Comparison of ENCODE assay signal across 9 mouse cellular contexts in genomic region chr8:3277266-3277665, GRCm38 (mm10). TPM values are rescaled to one million over a fixed set of nuclear protein-coding genes. Genes with fewer than 3 reads are reported as not detected.
A peak's percentile ranks its signal among the peaks of the same experiment; 100 is the strongest.
DNase-seq lines count a peak whose midpoint lies in the region; ATAC-seq lines count a peak whose summit lies in the region.
"Had no signal": no experiment of that assay in that cellular context is flagged by ENCODE, and none has a peak within 500 bp of the region (broad histone marks: within the 10 kb centered on the region; RNA-seq: fewer than 3 reads in every experiment).

No protein-coding gene starts in this region.

- H3K4me1 ChIP-seq in heart, embryonic 15.5 days (replicated peaks) = peaks cover 33% of the 10 kb centered on the region
- H3K4me1 ChIP-seq in heart, embryonic 10.5 days = peaks cover 24% of the 10 kb centered on the region
- peaks cover 25% of the 10 kb centered on the region for H3K4me1 ChIP-seq in forebrain, embryonic 12.5 days
- H3K4me1 ChIP-seq in hindbrain, embryonic 16.5 days (ENCODE audit: control insufficient read depth, insufficient read depth, low read depth, low read length) = peaks cover 22% of the 10 kb centered on the region
- H3K4me1 ChIP-seq in midbrain, embryonic 13.5 days (replicated peaks) = peaks cover 32% of the 10 kb centered on the region

- no peak overlapping the region for H3K27ac ChIP-seq in heart, embryonic 15.5 days
- no peak overlapping the region for H3K27ac ChIP-seq in heart, embryonic 10.5 days
- H3K27ac ChIP-seq in forebrain, embryonic 12.5 days = no peak overlapping the region
- H3K27ac ChIP-seq in hindbrain, embryonic 16.5 days (ENCODE audit: low read depth, low read length) = no peak overlapping the region
- no peak overlapping the region for H3K27ac ChIP-seq in midbrain, embryonic 13.5 days

- no peak overlapping the region for H3K9ac ChIP-seq in heart, embryonic 15.5 days
- no peak overlapping the region for H3K9ac ChIP-seq in forebrain, embryonic 12.5 days
- H3K9ac ChIP-seq in hindbrain, embryonic 16.5 days (ENCODE audit: low read depth, low read length) = no peak overlapping the region
- no peak overlapping the region for H3K9ac ChIP-seq in midbrain, embryonic 13.5 days (replicated peaks)

- no peaks in the 10 kb centered on the region for H3K9me3 ChIP-seq in heart, embryonic 15.5 days (replicated peaks)
- peaks cover 3% of the 10 kb centered on the region; the same call in 1 of the 2 replicates for H3K9me3 ChIP-seq in heart, embryonic 10.5 days
- H3K9me3 ChIP-seq in forebrain, embryonic 12.5 days = no peaks in the 10 kb centered on the region
- no peaks in the 10 kb centered on the region for H3K9me3 ChIP-seq in hindbrain, embryonic 16.5 days (ENCODE audit: control insufficient read depth, low read length)
- no peaks in the 10 kb centered on the region for H3K9me3 ChIP-seq in midbrain, embryonic 13.5 days

- peak overlapping the region; percentile 73 for H3K4me2 ChIP-seq in heart, embryonic 15.5 days
- H3K4me2 ChIP-seq in forebrain, embryonic 12.5 days = peak overlapping the region; percentile 77; the same call in 1 of the 2 replicates
- peak overlapping the region; percentile 87 for H3K4me2 ChIP-seq in hindbrain, embryonic 16.5 days (ENCODE audit: low read length)
- peak overlapping the region; percentile 89 for H3K4me2 ChIP-seq in midbrain, embryonic 13.5 days (replicated peaks)

- 0 out of 2 replicates have a peak, but pooled peaks cover 3% of the 10 kb centered on the region for H3K36me3 ChIP-seq in heart, embryonic 15.5 days
- peaks cover 8% of the 10 kb centered on the region; the same call in 1 of the 2 replicates for H3K36me3 ChIP-seq in heart, embryonic 10.5 days
- peaks cover 4% of the 10 kb centered on the region; the same call in 1 of the 2 replicates for H3K36me3 ChIP-seq in forebrain, embryonic 12.5 days (replicated peaks)
- no peaks in the 10 kb centered on the region for H3K36me3 ChIP-seq in hindbrain, embryonic 16.5 days (ENCODE audit: control insufficient read depth, insufficient read depth, low read length)
- H3K36me3 ChIP-seq in midbrain, embryonic 13.5 days = peaks cover 4% of the 10 kb centered on the region

- DNase-seq in heart, embryonic 10.5 days (ENCODE audit: low spot score) = no peak
- no peak for DNase-seq in spleen, postnatal 36 days (ENCODE audit: low spot score in 2 of 2)
- no peak for DNase-seq in kidney, postnatal 14 days
- DNase-seq in layer of hippocampus, postnatal 10 days (ENCODE audit: low spot score in 2 of 2) = no peak
- DNase-seq: cerebellum, postnatal 25 days had no signal

- 88% methylated on average over 9 of the region's 9 CpGs for WGBS in heart, embryonic 15.5 days
- 91% methylated on average over 9 of the region's 9 CpGs for WGBS in heart, embryonic 10.5 days
- 97% methylated on average over 9 of the region's 9 CpGs for WGBS in forebrain, embryonic 12.5 days
- WGBS in hindbrain, embryonic 16.5 days = 98% methylated on average over 9 of the region's 9 CpGs
- 97% methylated on average over 9 of the region's 9 CpGs for WGBS in midbrain, embryonic 13.5 days

- ATAC-seq in heart, embryonic 15.5 days (replicated peaks; ENCODE audit: insufficient number of reproducible peaks, insufficient read depth, low FRiP score, low read depth) = no peak
- no peak for ATAC-seq in forebrain, embryonic 12.5 days (ENCODE audit: low FRiP score)
- no peak for ATAC-seq in hindbrain, embryonic 16.5 days
- ATAC-seq in midbrain, embryonic 13.5 days = no peak

- H3K4me3 ChIP-seq in heart, embryonic 15.5 days = peak overlapping the region; percentile 73
- H3K4me3 ChIP-seq in heart, embryonic 10.5 days = no peak overlapping the region
- no peak overlapping the region for H3K4me3 ChIP-seq in forebrain, embryonic 12.5 days (replicated peaks)
- no peak overlapping the region for H3K4me3 ChIP-seq in hindbrain, embryonic 16.5 days (ENCODE audit: low read length)
- peak overlapping the region; percentile 97 for H3K4me3 ChIP-seq in midbrain, embryonic 13.5 days (replicated peaks)

- no peaks in the 10 kb centered on the region for H3K27me3 ChIP-seq in heart, embryonic 15.5 days
- H3K27me3 ChIP-seq in heart, embryonic 10.5 days (ENCODE audit: insufficient read depth, poor library complexity, severe bottlenecking) = no peaks in the 10 kb centered on the region
- 0 out of 2 replicates have a peak, but pooled peaks cover 3% of the 10 kb centered on the region for H3K27me3 ChIP-seq in forebrain, embryonic 12.5 days
- H3K27me3 ChIP-seq in hindbrain, embryonic 16.5 days (replicated peaks; ENCODE audit: control insufficient read depth, insufficient read depth, low read length) = no peaks in the 10 kb centered on the region
- H3K27me3 ChIP-seq in midbrain, embryonic 13.5 days = no peaks in the 10 kb centered on the region

RNA-seq across cellular contexts. Expression of gene Insr, which starts 2.2 kb away (rescaled TPM):
- 50.5 and 58.4 TPM in 2 replicates for polyA plus RNA-seq in heart, embryonic 15.5 days (2015; fragmentation: Nextera tagmentation; extraction: Ambion mirVana)
- 34.1 and 34.3 TPM in 2 replicates for polyA plus RNA-seq in heart, embryonic 10.5 days (2016; fragmentation: Nextera tagmentation; extraction: Ambion mirVana)
- polyA plus RNA-seq in forebrain, embryonic 12.5 days (2016; fragmentation: Nextera tagmentation; extraction: Ambion mirVana) = 43.7 and 44.7 TPM in 2 replicates
- polyA plus RNA-seq in hindbrain, embryonic 16.5 days (2015; fragmentation: Nextera tagmentation; extraction: Ambion mirVana) = 51.2 and 53.4 TPM in 2 replicates
- polyA plus RNA-seq in midbrain, embryonic 13.5 days (2015; fragmentation: Nextera tagmentation; extraction: Ambion mirVana) = 53.9 and 58.6 TPM in 2 replicates
- 10 to 100 TPM; 47.9 to 52.1 TPM for total RNA-seq in layer of hippocampus, postnatal 10 days (2021)

Comparison
In these comparisons a context has a peak if more than half of its experiments do, and no peak if none do; other contexts are left out.
1. H3K4me3 ChIP-seq: peak in heart, embryonic 15.5 days (single experiment) and midbrain, embryonic 13.5 days (single experiment); none in heart, embryonic 10.5 days (single experiment), forebrain, embryonic 12.5 days (single experiment) and hindbrain, embryonic 16.5 days (single experiment).
2. Peak in every context shown above with its lines, with median percentiles within 50 percentile points of each other: H3K4me2 ChIP-seq.